Mouse (Mus musculus) embryonic fibroblast, embryonic 13.5 days (primary cell): ENCODE data around the gene Cab39l. TPM values are rescaled to one million over a fixed set of nuclear protein-coding genes. Genes with fewer than 3 reads are reported as not detected.
"Not testable (repeated sequence)": the region's sequence is repeated elsewhere in the genome, so short reads cannot be mapped to it uniquely, and the experiment has no call there.

ENCODE experiments used
- H3K27ac ChIP-seq: 2 replicates; pipeline ENCODE4 v1.5.1; 2012; ENCODE audit warnings: low read length, control low read depth, inconsistent platforms; ENCODE audit not compliant: insufficient read depth
- H3K4me1 ChIP-seq: 2 replicates; pipeline ENCODE4 v1.6.1; 2011; ENCODE audit warnings: low read length; ENCODE audit not compliant: control insufficient read depth, insufficient read depth
- H3K4me3 ChIP-seq: 2 replicates; pipeline ENCODE4 v1.5.1; 2011; ENCODE audit warnings: mild to moderate bottlenecking, control low read depth, low read length; ENCODE audit not compliant: insufficient read depth
- CTCF ChIP-seq: IDR thresholded peaks from 2 replicates; pipeline ENCODE4 v1.5.1; 2011; ENCODE audit warnings: mild to moderate bottlenecking, control low read depth, low read length, moderate library complexity, borderline replicate concordance; ENCODE audit not compliant: insufficient read depth
- POLR2A ChIP-seq: IDR thresholded peaks from 2 replicates; pipeline ENCODE4 v1.6.1; 2011; ENCODE audit warnings: low read depth, mild to moderate bottlenecking, control low read depth, low read length, moderate library complexity
- polyA plus RNA-seq: library from polyadenylated mRNA; stranded (reverse); fragments of >200 nt; gene quantifications from 2 replicates; pipeline ENCODE4 v1.2.4, GENCODE M21; 2011; ENCODE audit warnings: low read depth; ENCODE audit not compliant: missing spikeins, insufficient read length

Gene Cab39l
- polyA plus RNA-seq, 1 experiment = 32.3 TPM

DNA sequence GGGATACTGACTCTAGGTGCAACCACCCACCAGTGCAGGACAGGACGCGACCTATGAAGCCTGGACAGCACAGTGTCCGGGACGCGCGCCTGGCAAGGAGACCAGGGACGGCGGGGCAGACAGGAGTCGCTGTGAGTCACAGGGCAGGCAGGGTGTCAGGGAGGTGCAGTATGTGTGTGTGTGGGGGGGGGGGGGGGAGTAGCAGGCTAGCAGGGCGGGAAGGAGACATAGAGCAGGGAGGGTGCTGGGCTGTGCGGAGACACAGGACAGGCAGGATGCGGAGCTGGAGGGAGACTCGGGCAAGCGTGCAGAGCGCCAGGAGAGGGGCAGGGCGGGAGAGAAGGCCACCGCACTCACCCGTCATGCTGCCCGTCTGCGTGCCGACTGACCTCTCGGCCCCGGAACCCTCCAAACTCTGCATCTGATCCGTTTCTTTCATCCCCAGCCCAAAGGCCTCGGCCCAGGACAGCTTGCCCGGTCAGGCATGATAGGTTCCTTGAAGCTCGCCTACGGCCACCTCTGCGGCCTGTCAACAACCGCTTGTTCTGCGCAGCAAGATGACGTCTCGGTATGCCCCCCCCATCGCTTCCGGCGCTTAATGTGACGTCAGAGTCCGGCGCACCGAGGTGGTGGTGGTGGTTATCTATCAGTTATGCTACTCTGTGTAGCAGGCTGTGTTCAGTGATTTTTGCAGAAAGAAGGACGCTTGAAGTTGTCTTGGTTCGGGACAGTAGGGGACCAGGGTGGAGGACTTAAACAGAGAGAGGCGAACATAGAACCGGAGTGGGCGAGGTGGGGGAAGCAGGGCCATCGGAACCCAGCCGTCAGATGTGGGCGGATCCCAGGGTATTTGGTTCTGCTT is 156.9 kb downstream of the Cab39l start, which contains the start of gene Cdadc1:
Gene Cdadc1, minus strand, starts transcription at position 562 of the 862 bp plus-strand sequence.
- Histone ChIP-seq H3K4me1 (no peaks in the 10 kb centered on the region; the same call in 1 of the 2 replicates), H3K27ac (peak within 1 kb of the TSS; percentile 12; the same call in 1 of the 2 replicates), H3K4me3 (peak within 1 kb of the TSS; percentile 76)
- TF ChIP-seq POLR2A = peak; percentile 83
- TF ChIP-seq CTCF = no peak

DNA sequence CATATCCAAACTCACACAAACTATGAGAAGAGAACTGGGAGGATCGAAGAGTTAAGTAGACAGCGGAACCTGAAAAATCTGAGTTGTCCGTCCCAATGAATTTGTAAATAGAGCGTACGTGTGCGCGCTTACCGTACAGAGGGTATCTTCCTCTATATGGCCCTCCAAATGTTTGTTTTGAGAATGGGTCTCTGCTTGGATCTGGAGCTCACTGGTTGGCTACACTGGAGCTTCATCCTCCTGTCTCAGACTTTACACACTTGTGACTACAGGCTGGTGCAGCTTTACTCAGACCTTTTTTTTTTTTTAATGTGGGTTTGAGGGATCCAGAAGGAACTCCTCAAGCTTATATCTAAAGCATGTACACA is 157.5 kb downstream of the Cab39l start:
- no peak overlapping the region for H3K27ac ChIP-seq
- no peak for TF ChIP-seq CTCF
- no peak for TF ChIP-seq POLR2A
- no peaks in the 10 kb centered on the region; the same call in 1 of the 2 replicates for H3K4me1 ChIP-seq
- peak overlapping the region; percentile 76 for H3K4me3 ChIP-seq

GRCm38 (mm10) chr14:59604002-59604645 is 163.4 kb downstream of the Cab39l start:
- Histone ChIP-seq H3K4me3 (no peak overlapping the region), H3K4me1 (no peaks in the 10 kb centered on the region), H3K27ac (no peak overlapping the region)
- TF ChIP-seq POLR2A (no peak), CTCF (no peak)

DNA sequence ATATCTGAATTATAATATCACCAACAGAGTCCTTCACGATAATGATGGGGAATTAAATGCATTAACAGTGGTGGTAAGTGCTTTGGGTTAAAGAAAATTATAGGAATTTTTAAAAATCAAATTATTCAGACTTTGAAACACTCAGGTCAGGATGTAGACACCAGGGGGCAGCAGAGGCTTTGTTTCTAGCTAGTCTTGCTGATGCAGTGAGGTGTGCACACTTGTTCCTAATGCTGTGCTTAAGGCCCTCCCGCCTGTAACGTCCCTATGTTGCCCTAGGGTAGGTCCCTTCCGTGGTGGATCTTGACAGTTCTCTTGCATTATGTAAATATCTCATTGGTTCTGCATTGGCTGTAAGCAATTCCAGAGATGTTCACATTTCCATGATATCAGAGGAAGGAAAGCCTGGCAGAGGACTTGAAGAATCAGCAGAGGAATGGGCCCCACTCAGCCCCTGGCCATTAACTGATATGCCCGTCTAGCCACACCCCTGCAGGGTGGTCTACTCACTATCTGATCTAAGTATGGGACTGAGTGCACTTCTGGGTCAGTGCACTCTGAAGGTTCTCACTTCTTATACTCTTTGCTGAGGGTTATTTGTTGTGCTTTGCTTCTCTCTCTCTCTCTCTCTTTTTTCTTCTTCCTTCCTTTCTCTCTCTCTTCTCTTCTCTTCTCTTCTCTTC is 165.0 kb downstream of the Cab39l start:
- no peaks in the 10 kb centered on the region for H3K4me1 ChIP-seq
- TF ChIP-seq CTCF = peak; percentile 49; the same call in 1 of the 2 replicates
- no peak for TF ChIP-seq POLR2A
- no peak overlapping the region for H3K4me3 ChIP-seq
- H3K27ac ChIP-seq = no peak overlapping the region

- Histone ChIP-seq H3K27ac (no peak overlapping the region), H3K4me3 (no peak overlapping the region), H3K4me1 (no peaks in the 10 kb centered on the region)
- TF ChIP-seq POLR2A (no peak), CTCF (no peak)
Observed at GRCm38 (mm10) chr14:59607021-59607420, 166.2 kb downstream of the Cab39l start.

- no peaks in the 10 kb centered on the region for H3K4me1 ChIP-seq
- H3K27ac ChIP-seq = no peak overlapping the region
- H3K4me3 ChIP-seq = no peak overlapping the region
- TF ChIP-seq CTCF = peak; percentile 44; the same call in 1 of the 2 replicates
- TF ChIP-seq POLR2A = no peak
Observed at GRCm38 (mm10) chr14:59612920-59613625, 172.3 kb downstream of the Cab39l start.

GRCm38 (mm10) chr14:59614149-59614548 is 173.4 kb downstream of the Cab39l start:
- H3K27ac ChIP-seq, H3K4me1 ChIP-seq, H3K4me3 ChIP-seq: not testable (repeated sequence)

- Histone ChIP-seq H3K27ac (no peak overlapping the region), H3K4me1 (no peaks in the 10 kb centered on the region), H3K4me3 (no peak overlapping the region)
- no peak for TF ChIP-seq POLR2A
- no peak for TF ChIP-seq CTCF
Observed at GRCm38 (mm10) chr14:59616802-59617201, 176.0 kb downstream of the Cab39l start.

DNA sequence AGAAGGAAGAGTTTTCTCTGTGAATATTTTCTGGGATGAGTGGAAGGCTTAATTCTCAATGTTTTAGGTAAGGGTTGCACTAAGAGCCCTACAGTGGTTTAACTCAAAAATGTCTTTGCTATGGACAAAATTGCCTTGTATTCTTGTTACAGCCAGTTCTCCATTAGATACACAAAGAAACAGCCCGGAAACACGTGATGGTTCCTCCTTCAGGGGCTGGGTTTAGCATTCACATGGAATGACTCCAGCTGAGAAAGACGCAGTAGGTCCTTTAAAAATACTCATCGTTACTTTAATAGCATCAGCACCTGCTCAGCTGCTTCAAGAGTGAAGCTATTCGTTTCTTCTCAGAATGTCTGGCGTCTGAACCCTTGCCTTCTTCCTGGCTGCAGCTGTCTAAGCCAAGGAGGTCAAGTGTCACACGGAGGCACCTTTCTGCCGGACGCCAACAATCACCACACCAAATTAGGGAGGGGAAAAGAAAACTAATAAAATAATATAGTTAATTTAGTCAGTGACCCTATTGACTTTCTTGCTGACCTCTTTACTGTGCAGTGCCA is 183.6 kb downstream of the Cab39l start:
- no peak for TF ChIP-seq CTCF
- TF ChIP-seq POLR2A = no peak
- H3K4me1 ChIP-seq = no peaks in the 10 kb centered on the region
- H3K4me3 ChIP-seq = no peak overlapping the region
- H3K27ac ChIP-seq = no peak overlapping the region
